Mouse (Mus musculus): Measurements from ENCODE around the gene Pms2. TPM values are rescaled to one million over a fixed set of nuclear protein-coding genes. Genes with fewer than 3 reads are reported as not detected.

The Pms2 gene
- polyA plus RNA-seq, 1 experiment from 2014 or later = 6.6 TPM

DNA sequence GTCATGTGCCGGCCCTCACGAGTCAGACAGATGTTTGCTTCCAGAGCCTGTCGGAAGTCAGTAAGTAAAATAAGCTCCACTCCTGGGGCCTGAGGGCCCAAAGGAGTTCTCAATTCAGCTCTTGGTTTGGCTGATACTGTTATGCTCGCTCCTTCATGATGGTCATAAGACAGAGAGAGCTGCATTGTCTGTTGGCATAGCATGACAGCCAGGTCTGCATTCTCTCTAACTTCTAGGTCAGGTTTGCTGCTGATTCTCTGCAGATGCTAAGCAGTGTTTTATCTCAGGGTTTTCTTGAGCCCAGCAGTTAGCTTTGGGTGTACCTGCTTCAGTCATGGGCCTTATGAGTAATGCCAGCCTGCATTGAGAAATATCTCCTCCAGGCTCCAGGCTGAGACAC lies 19.5 kb downstream of the Pms2 start:
- no peaks in the 10 kb centered on the region for H3K4me1 ChIP-seq (ENCODE audit: insufficient read depth)
- no peak overlapping the region for H3K27ac ChIP-seq (ENCODE audit: low read depth)
- H3K4me3 ChIP-seq (ENCODE audit: low read depth, low read length) = no peak overlapping the region
- ATAC-seq (no peak), DNase-seq (no peak)
- H3K9ac ChIP-seq (replicated peaks) = no peak overlapping the region
- 93% methylated on average over 4 of the region's 4 CpGs for WGBS (ENCODE audit: insufficient replicate concordance)
- TF ChIP-seq CTCF (IDR thresholded peaks at IDR 0.05; ENCODE audit: low read depth) = no peak
- TF ChIP-seq EP300 (IDR thresholded peaks at IDR 0.05; ENCODE audit: low read depth) = no peak
- H3K27me3 ChIP-seq (ENCODE audit: insufficient read depth, low read length) = no peaks in the 10 kb centered on the region
- no peak overlapping the region for H3K4me2 ChIP-seq (ENCODE audit: low read depth, low read length)
- H3K9me3 ChIP-seq (ENCODE audit: low read length) = no peaks in the 10 kb centered on the region
- peaks cover 54% of the 10 kb centered on the region for H3K36me3 ChIP-seq (replicated peaks; ENCODE audit: insufficient read depth, low read length)

DNA sequence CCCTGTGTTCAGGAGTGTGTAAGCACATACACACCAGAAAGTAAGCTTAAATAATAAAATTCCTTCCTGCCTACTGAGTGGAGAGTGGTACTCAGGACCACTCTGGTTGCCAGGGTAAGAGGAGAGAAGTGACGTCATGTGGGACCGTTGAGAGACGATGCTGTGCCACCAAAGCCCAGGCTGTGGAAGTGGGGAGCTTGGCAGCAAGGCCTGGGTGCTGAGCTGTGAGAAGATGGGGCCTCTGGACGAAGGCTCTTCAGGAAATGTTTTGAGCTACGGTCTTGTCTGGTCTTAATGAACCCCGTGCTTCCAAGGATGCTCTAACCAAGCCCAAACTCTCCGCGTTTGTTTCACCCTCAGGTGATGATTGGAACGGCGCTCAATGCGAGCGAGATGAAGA lies 20.9 kb downstream of the Pms2 start:
- TF ChIP-seq CTCF (IDR thresholded peaks at IDR 0.05; ENCODE audit: low read depth) (no peak), EP300 (IDR thresholded peaks at IDR 0.05; ENCODE audit: low read depth) (no peak)
- WGBS (ENCODE audit: insufficient replicate concordance) = 90% methylated on average over 12 of the region's 12 CpGs
- Histone ChIP-seq H3K27me3 (ENCODE audit: insufficient read depth, low read length) (no peaks in the 10 kb centered on the region), H3K27ac (ENCODE audit: low read depth) (no peak overlapping the region), H3K4me3 (ENCODE audit: low read depth, low read length) (no peak overlapping the region), H3K9ac (replicated peaks) (no peak overlapping the region), H3K36me3 (replicated peaks; ENCODE audit: insufficient read depth, low read length) (peaks cover 46% of the 10 kb centered on the region), H3K4me1 (ENCODE audit: insufficient read depth) (no peaks in the 10 kb centered on the region), H3K4me2 (ENCODE audit: low read depth, low read length) (no peak overlapping the region), H3K9me3 (ENCODE audit: low read length) (no peaks in the 10 kb centered on the region)
- ATAC-seq (no peak), DNase-seq (no peak)

DNA sequence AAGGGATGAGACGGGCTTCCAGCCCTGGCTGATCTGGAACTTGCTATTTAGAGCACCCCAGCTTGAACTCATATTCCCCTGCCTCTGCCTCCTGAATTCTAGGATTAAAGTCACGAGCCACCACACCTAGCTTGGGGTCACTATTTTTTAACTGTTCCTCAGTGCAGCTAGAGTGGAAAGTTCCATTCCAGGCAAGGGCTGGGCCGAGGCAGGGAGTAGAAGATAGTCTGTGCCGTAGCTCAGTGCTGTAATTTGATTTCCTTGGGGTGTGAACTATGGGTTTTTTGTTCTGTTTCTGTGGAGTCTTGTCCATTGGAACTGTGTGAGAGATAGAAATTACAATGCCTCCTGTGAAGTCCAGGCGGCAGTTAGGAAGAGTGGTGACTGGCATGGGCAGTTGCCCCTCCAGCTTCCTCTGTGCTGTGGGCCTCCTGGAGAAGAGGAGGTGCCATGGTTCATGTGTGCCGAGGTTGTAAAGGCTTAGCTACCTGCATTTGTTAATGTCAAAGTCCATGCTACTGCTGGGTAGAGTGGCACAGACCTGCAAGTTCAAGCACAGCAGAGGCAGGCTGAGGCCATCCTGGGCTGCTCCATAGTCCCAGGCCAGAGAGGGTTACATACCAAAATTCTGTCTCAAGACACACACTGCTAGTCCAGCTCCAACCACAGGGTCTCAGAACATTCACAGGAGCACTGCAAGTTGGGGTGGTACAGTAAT lies 22.3 kb downstream of the Pms2 start:
- no peak overlapping the region for H3K9ac ChIP-seq (replicated peaks)
- H3K4me2 ChIP-seq (ENCODE audit: low read depth, low read length) = no peak overlapping the region
- peaks cover 38% of the 10 kb centered on the region for H3K36me3 ChIP-seq (replicated peaks; ENCODE audit: insufficient read depth, low read length)
- TF ChIP-seq CTCF (IDR thresholded peaks at IDR 0.05; ENCODE audit: low read depth) = no peak
- no peak for TF ChIP-seq EP300 (IDR thresholded peaks at IDR 0.05; ENCODE audit: low read depth)
- H3K9me3 ChIP-seq (ENCODE audit: low read length) = no peaks in the 10 kb centered on the region
- H3K4me3 ChIP-seq (ENCODE audit: low read depth, low read length) = no peak overlapping the region
- no peak for DNase-seq
- H3K4me1 ChIP-seq (ENCODE audit: insufficient read depth) = no peaks in the 10 kb centered on the region
- no peak overlapping the region for H3K27ac ChIP-seq (ENCODE audit: low read depth)
- 83% methylated on average over 6 of the region's 6 CpGs for WGBS (ENCODE audit: insufficient replicate concordance)
- ATAC-seq = no peak
- no peaks in the 10 kb centered on the region for H3K27me3 ChIP-seq (ENCODE audit: insufficient read depth, low read length)

DNA sequence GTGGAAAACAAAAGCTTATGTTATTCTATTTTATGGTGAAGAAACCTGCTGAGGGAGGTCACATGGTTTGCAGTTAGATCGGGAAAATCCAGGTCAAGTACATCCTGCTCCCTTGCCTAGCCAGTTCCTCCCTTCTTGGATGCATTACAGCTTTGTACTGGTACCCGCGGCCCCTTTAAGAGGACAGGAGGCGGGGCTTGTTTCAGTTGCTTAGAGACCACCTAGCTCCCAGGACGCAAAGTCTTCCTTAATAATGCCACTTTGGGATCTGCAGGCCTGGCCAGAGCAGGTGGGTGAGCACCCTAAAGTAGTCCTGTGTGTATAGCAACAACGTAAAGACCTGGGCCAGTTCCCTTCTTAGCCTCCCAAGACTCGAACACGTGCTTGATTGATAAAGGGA lies 23.1 kb downstream of the Pms2 start, which contains the start of gene Rsph10b:
Gene Rsph10b, plus strand, starts transcription at position 205 of the 400 bp plus-strand sequence.
- H3K4me3 ChIP-seq (ENCODE audit: low read depth, low read length) = no peak within 1 kb of the TSS
- H3K4me2 ChIP-seq (ENCODE audit: low read depth, low read length) = no peak within 1 kb of the TSS
- H3K27me3 ChIP-seq (ENCODE audit: insufficient read depth, low read length) = no peaks in the 10 kb centered on the region
- H3K9ac ChIP-seq (replicated peaks) = no peak within 1 kb of the TSS
- no peak for TF ChIP-seq CTCF (IDR thresholded peaks at IDR 0.05; ENCODE audit: low read depth)
- no peak for TF ChIP-seq EP300 (IDR thresholded peaks at IDR 0.05; ENCODE audit: low read depth)
- H3K4me1 ChIP-seq (ENCODE audit: insufficient read depth) = no peaks in the 10 kb centered on the region
- no peak for DNase-seq
- no peak for ATAC-seq
- peaks cover 38% of the 10 kb centered on the region for H3K36me3 ChIP-seq (replicated peaks; ENCODE audit: insufficient read depth, low read length)
- 43% methylated on average over 8 of the region's 8 CpGs for WGBS (ENCODE audit: insufficient replicate concordance)
- no peak within 1 kb of the TSS for H3K27ac ChIP-seq (ENCODE audit: low read depth)
- no peaks in the 10 kb centered on the region for H3K9me3 ChIP-seq (ENCODE audit: low read length)

DNA sequence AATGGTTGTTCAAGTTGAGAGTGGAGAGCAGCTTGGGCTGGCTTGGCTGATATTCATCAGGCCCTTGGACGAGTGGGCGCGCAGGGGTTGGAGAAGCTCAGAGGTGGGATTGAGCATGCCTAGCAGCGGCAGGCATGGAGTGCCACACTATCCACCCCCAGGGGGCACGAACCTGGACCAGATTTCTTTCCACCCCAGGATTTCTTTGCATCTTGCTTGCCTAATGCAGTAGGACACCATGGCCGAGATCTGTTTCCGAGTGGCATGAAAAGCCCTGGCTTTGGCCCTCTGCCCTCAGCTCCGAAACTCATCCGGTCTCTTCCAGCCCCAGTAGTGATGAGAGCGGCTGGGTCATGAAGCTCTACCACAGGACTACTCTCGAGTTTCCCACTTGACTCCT lies 23.6 kb downstream of the Pms2 start:
- Histone ChIP-seq H3K36me3 (replicated peaks; ENCODE audit: insufficient read depth, low read length) (peaks cover 33% of the 10 kb centered on the region), H3K4me2 (ENCODE audit: low read depth, low read length) (no peak overlapping the region), H3K4me1 (ENCODE audit: insufficient read depth) (no peaks in the 10 kb centered on the region), H3K4me3 (ENCODE audit: low read depth, low read length) (no peak overlapping the region), H3K9me3 (ENCODE audit: low read length) (no peaks in the 10 kb centered on the region), H3K9ac (replicated peaks) (no peak overlapping the region), H3K27ac (ENCODE audit: low read depth) (no peak overlapping the region), H3K27me3 (ENCODE audit: insufficient read depth, low read length) (no peaks in the 10 kb centered on the region)
- TF ChIP-seq EP300 (IDR thresholded peaks at IDR 0.05; ENCODE audit: low read depth) (no peak), CTCF (IDR thresholded peaks at IDR 0.05; ENCODE audit: low read depth) (no peak)
- 92% methylated on average over 11 of the region's 11 CpGs for WGBS (ENCODE audit: insufficient replicate concordance)
- ATAC-seq (no peak), DNase-seq (no peak)

DNA sequence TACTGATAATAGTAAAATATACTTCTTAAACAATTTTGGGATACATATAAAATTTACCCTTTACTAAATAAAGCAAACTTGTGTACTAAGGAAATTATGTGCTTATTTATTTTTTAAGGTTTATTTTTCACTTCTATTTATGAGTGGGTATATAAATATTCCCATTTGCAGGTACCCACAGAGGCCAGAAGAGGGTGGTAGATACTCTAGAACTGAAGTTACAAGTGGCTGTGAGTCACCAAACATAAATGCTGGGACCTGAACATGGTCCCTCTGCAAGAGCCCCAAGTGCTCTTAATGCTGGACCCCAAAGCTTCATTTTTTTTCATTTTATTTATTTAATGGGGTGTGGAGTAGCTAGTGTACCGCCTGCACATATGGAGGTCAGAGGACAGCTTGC lies 24.1 kb downstream of the Pms2 start:
- peaks cover 28% of the 10 kb centered on the region for H3K36me3 ChIP-seq (replicated peaks; ENCODE audit: insufficient read depth, low read length)
- no peaks in the 10 kb centered on the region for H3K4me1 ChIP-seq (ENCODE audit: insufficient read depth)
- DNase-seq = no peak
- no peak overlapping the region for H3K9ac ChIP-seq (replicated peaks)
- H3K9me3 ChIP-seq (ENCODE audit: low read length) = no peaks in the 10 kb centered on the region
- no peak overlapping the region for H3K4me3 ChIP-seq (ENCODE audit: low read depth, low read length)
- WGBS (ENCODE audit: insufficient replicate concordance) = 94% methylated on average over 1 of the region's 1 CpGs
- TF ChIP-seq CTCF (IDR thresholded peaks at IDR 0.05; ENCODE audit: low read depth) = peak; percentile 29; the same call in 1 of the 2 replicates
- no peak for TF ChIP-seq EP300 (IDR thresholded peaks at IDR 0.05; ENCODE audit: low read depth)
- H3K27me3 ChIP-seq (ENCODE audit: insufficient read depth, low read length) = no peaks in the 10 kb centered on the region
- H3K4me2 ChIP-seq (ENCODE audit: low read depth, low read length) = no peak overlapping the region
- ATAC-seq = no peak
- no peak overlapping the region for H3K27ac ChIP-seq (ENCODE audit: low read depth)
